Mouse (Mus musculus): ENCODE results near the gene Foxo6.

DNA sequence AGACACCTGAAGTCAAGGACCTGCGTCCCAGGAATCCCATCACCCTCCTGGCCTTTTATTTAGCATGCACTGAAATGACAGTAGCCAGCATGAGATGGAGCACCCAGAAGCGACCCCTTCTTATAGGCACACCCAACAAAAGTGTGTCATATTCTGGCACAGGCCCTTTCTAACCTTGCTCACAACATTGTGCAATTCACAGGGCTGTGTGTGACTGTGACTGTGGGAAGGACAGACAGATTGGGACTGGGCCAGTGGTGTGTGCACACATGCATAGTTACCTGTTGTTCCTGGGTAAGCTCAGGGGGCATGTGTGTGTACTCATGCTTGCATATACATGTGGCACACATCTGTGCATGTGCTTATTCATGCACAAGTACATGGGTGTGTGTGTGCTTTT is 54.6 kb downstream of the Foxo6 start:
- TF ChIP-seq CTCF (IDR thresholded peaks at IDR 0.05; ENCODE audit: low read depth, low read length) = no peak
- TF ChIP-seq POLR2A (IDR thresholded peaks at IDR 0.05; ENCODE audit: insufficient read depth, low read length) = no peak
- TF ChIP-seq EP300 (IDR thresholded peaks at IDR 0.05; ENCODE audit: insufficient read depth, low read depth, low read length) = no peak
